Mouse (Mus musculus): ENCODE measurements around the gene Muc1.

The Muc1 gene

DNA sequence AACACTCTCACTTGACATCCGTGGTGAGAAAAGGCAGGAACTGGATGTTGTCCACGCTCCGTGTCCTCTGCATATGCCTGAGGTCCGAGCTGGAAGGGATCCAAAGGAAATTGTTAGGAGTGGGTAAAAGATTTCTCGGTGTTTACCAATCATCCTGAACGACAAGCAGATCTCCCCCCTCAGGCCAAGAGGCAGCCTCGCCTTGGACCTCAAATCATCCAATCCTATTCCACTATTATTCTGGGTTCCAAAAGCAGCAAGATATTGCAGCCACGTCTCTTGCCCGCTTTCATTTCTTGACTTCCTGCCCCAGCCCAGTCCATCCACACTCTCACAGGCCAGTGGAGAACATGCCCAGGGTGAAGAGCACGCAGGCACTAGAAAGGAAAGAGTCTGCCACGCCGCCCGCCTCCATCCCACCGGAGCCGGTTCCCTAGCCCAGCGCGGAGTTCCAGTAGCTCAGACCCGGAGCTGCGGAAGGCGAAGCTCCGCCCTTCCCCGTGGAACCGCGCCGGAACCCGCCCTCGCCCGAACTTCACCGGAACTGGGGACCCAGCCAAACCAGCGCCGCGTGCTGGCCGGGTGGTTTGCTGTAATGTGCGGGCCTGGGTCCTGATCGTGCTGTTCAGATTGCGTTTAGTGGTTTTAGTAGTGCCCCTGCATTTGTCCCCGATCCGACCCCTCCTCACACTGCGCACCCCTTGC lies 41.3 kb downstream of the Muc1 start, which contains the start of gene Slc50a1:
TSS of gene Slc50a1 (minus strand) at position 520 of the 705 bp plus-strand sequence.
- no peak for DNase-seq (ENCODE audit: low read depth, low spot score)

DNA sequence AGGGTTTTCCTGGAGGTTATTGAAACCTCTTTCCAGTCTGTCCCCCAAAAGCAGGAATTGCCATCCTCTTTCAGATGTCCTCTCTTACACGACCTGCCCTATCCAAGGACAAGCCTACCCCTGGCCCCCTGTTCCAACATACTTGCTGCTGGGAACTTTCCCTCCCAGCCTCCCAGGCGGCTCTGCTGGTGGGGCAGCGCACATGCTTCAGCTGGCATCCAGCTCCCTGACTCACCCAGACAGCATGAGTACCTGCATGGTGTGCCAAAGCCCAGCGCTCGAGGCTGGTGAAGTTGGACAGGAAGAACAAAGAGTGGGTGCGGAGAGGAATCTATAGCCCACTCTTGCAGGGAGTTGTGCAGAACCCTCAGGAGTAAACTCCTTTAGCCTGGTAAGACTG lies 42.0 kb downstream of the Muc1 start:
- DNase-seq (ENCODE audit: low read depth, low spot score): no peak

DNA sequence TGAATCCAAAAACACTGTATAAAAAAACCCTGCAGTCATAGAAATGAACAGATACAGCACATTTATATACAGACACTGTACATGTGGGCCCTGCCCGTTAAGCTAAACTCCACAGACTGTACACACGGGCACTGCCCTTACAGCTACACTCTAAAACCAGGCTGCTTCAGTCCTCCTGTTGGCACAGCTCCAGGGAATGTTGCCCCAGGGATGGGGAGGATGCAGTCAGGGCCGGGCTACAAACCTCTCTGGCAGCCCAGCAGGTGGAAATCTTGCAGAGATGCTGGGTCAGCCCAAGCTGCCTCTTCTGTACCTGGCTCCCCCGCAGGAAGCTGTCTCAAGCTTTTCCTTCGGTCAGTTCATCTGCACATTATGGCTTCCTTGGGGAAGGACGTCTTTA lies 42.9 kb downstream of the Muc1 start:
- DNase-seq (ENCODE audit: low read depth, low spot score): no peak

GRCm38 (mm10) chr3:89276061-89276460 lies 47.2 kb downstream of the Muc1 start:
- no peak for DNase-seq (ENCODE audit: low read depth, low spot score)

DNA sequence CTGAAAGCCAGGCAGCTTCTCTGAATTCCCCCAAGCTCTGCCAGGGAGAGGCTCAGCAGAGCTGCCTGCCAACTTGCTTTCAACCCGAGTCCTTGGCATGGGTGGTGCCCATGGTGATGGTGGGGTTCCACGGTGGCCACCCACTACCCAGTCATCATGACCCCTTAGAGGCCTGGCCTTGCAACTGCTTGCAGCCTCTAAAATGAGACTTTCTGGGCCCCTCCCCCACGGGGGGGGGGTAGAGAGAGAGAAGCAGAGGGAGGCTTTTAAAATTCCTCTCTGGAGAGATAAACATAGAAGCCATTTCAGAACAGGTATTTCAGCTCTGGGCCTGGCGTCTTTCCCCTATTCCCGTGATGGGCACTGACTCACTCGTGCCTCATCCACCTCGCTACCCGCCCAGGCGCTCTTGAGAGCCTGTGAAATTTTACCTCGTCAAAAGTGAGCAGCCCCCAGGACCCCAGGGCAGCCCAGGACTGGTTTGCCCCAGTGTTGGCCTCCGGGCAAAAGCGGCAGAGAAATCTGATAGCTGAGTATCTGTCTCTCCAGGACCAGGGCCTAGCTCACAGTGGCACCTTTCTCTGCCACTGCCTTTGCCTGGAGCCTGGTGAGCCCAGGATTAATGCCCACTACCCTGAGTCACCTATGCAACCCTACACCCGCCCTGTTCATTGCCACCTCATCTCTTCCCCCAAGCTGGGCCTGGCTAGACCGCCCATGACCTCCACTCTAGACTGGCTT lies 48.6 kb downstream of the Muc1 start:
- DNase-seq (ENCODE audit: low read depth, low spot score): no peak

DNA sequence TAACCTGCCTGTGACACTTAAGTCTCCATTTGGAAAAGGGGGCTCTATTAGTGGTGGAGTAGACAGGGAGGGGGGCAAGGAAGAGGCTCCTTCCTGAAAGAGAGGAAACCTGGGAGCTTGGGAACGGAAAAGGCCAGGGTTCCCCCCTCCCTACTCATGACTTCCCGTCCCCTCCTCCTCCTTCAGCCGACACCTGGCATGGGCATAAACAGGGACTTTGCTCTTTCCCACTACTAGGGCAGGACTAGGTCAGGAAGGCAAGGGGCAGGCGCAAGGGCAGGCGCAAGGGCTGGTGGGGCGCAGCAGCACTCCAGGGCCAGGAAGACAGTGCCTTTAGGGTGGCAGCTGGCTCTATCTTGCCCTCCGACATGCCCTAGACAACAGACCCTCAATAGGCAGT lies 49.2 kb downstream of the Muc1 start:
- no peak for DNase-seq (ENCODE audit: low read depth, low spot score)

DNA sequence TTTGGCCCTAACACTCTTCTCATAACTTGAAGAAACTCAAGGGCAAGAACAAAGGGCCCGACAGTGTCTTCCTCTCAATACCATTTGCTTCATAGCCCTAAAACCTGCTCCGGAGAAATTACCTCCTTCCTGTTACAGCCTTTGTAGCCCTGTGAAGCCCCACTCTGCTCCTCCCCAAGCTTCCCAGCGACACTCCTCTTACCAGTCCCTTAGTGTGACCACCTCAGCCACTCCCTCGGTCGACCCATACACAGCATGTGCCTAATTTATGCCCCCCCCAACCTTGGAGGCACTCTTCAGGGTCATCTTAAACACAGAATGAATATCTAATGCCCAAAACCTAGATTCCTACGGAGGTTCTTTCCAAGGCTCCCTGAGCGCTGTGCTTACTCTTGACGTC lies 49.8 kb downstream of the Muc1 start:
- DNase-seq (ENCODE audit: low read depth, low spot score): no peak

DNA sequence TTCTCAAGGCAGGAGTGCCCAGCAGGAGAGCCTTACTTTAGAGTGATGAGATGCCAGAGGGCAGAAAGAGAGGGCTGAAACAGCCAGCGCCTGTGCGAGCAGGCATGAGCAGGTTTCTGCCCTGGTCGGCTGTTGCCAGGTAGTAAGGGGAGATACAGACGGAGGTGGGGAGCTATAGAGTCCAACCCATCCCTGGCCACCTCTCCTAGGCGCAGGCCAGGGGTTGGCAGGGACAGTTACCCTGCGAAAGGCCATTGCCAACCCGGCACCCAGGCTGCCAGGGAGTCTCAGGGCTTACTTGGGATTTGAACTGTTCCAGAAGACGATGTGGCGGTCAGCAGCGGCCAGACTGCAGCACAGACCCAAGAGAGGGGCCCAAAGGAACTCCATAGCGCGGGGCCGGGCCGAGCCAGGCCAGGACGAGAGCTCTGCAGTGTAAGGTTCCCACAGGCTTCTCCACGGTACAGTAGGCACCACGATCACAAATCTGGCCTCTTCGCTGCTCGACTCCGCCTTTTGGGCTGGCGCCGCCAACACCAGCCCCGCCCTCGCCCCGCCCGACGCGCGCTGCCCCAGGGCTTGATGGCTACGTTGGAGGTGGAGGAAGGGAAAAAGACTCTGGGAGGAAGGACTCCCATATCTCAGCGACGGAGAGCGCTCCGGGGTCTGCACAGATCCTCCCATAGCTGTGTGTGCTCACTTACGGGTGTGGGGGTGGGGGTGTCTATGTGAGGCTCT lies 50.5 kb downstream of the Muc1 start:
- DNase-seq (ENCODE audit: low read depth, low spot score): no peak

DNA sequence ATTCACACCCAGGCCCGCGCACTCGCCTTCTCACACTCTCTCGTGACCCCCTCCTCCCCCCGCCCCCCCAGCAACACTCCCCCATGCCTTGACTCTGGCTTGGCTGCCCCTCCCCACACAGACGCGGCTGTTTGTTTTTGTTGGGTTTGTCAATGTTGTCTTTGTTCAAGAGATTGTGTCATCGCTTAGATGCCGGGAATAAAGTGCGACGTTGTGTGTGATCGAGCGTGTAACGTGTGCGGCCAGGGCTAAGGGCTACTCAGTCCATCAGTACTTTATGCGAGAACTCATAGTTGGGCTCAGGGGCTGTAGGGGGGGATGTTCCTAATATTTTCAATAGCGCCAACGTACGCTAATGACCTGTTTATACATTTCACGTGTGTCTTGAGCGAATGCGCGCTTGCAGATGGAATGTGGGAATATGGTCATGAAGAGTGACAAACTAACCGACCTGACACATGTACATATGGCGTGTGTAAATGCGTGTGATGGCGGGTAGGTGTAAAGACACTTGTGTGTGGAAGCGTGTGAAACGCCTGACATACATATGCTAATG lies 51.3 kb downstream of the Muc1 start:
- DNase-seq (ENCODE audit: low read depth, low spot score): no peak

GRCm38 (mm10) chr3:89280606-89281511 lies 52.0 kb downstream of the Muc1 start, which contains the start of gene Efna1:
Efna1 (minus strand) TSS chr3:89281142.
- DNase-seq (ENCODE audit: low read depth, low spot score): no peak

GRCm38 (mm10) chr3:89281579-89282290 lies 52.9 kb downstream of the Muc1 start:
- no peak for DNase-seq (ENCODE audit: low read depth, low spot score)

GRCm38 (mm10) chr3:89282291-89282643 lies 53.4 kb downstream of the Muc1 start:
- DNase-seq (ENCODE audit: low read depth, low spot score): no peak

Measured in WW6 (cell line).